Mouse (Mus musculus) neutrophil, adult 83 days (primary cell): Measurements from ENCODE around the gene Wdr19. TPM values are rescaled to one million over a fixed set of nuclear protein-coding genes. Genes with fewer than 3 reads are reported as not detected.

Experiments
- total RNA-seq, 2 experiments: library from RNA; stranded (reverse); gene quantifications; one replicate each; pipeline ENCODE4 v1.2.4; 2023

Wdr19 gene
- 1 to 10 TPM in 1 of 2 experiments, under 1 TPM in 1; 0.68 to 1.2 TPM for total RNA-seq

GRCm38 (mm10) chr5:65199346-65200128 is at the start of gene Wdr19:
Gene Wdr19, plus strand, starts transcription at chr5:65199696.

Other genes starting within 250 kb of the Wdr19 start
- 10 to 100 TPM; 13.0 to 16.7 TPM for gene Tlr6, start 239.6 kb upstream of the Wdr19 start, total RNA-seq
- 10 to 100 TPM; 13.4 to 17.1 TPM for gene Fam114a1, start 229.6 kb upstream of the Wdr19 start, total RNA-seq
- 10 to 100 TPM; 26.8 to 37.6 TPM for gene Tmem156, start 107.6 kb upstream of the Wdr19 start, total RNA-seq
- gene Klhl5, start 92.2 kb upstream of the Wdr19 start, total RNA-seq: 10 to 100 TPM; 45.7 to 53.1 TPM
- gene Rfc1, start 136.0 kb downstream of the Wdr19 start, total RNA-seq: 10 to 100 TPM; 56.6 to 68.2 TPM
- not detected for gene Klb, start 148.6 kb downstream of the Wdr19 start, total RNA-seq
- 100 to 1,000 TPM; 766 to 837 TPM for gene Rpl9, start 191.7 kb downstream of the Wdr19 start, total RNA-seq
- 10 to 100 TPM; 22.1 to 26.1 TPM for gene Lias, start 191.8 kb downstream of the Wdr19 start, total RNA-seq
- gene Ugdh, start 236.3 kb downstream of the Wdr19 start, total RNA-seq: 10 to 100 TPM; 71.0 to 82.5 TPM